ENCODE assay signal across 24 mouse cellular contexts in the genomic region with DNA sequence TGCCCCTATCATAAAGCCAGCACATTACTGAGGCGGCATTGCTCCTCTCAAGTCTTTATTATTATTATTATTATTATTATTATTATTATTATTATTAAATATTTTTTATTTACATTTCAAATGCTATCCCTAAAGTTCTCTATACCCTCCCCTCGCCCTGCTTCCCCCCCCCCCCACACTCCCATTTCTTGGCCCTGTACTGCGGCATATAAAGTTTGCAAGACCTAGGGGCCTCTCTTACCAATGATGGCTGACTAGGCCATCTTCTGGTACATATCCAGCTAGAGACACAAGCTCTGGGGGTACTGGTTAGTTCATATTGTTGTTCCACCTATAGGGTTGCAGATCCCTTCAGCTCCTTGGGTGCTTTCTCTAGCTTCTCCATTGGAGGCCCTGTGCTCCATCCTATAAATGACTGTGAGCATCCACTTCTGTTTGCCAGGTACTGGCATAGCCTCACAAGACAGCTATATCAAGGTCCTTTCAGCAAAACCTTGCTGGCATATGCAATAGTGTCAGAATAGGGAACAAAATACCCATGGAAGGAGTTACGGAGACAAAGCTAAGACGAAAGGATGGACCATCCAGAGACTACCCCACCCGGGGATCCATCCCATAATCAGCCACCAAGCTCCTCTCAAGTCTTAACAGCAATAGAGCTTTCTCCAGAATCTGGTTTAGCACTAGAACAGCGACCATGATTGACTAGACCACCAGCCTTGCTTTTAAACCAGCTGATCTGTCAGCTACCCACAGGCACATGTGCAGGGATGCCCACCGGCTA. TPM values are rescaled to one million over a fixed set of nuclear protein-coding genes. Genes with fewer than 3 reads are reported as not detected.
DNase-seq lines count a peak whose midpoint lies in the region; ATAC-seq and TF ChIP-seq lines count a peak whose summit lies in the region.
"Not testable (repeated sequence)": the region's sequence is repeated elsewhere in the genome, so short reads cannot be mapped to it uniquely, and the experiment has no call there.
"Had no signal": no experiment of that assay in that cellular context is flagged by ENCODE, and none has a peak within 500 bp of the region (broad histone marks: within the 10 kb centered on the region; RNA-seq: fewer than 3 reads in every experiment).

No protein-coding gene starts in this region.

- not testable (repeated sequence) for H3K4me2 ChIP-seq in embryonic facial prominence, embryonic 15.5 days (replicated peaks); heart, embryonic 11.5 days; hindbrain, embryonic 13.5 days; kidney, postnatal 0 days (ENCODE audit: low read length); liver, postnatal 0 days (ENCODE audit: low read depth, low read length); midbrain, postnatal 0 days (ENCODE audit: low read depth, low read length, poor library complexity, severe bottlenecking); stomach, embryonic 16.5 days (ENCODE audit: low read depth, low read length)

- DNase-seq in kidney, postnatal 0 days (ENCODE audit: low spot score); liver, postnatal 0 days; midbrain, postnatal 0 days (ENCODE audit: low spot score): not testable (repeated sequence)

- not testable (repeated sequence) for H3K9me3 ChIP-seq in embryonic facial prominence, embryonic 15.5 days (replicated peaks); heart, embryonic 11.5 days (replicated peaks; ENCODE audit: control insufficient read depth, low read length); kidney, postnatal 0 days (replicated peaks; ENCODE audit: low read length); liver, postnatal 0 days (ENCODE audit: low read length); stomach, embryonic 16.5 days (replicated peaks; ENCODE audit: control insufficient read depth, low read length)
- H3K9me3 ChIP-seq in hindbrain, embryonic 13.5 days = peaks cover 22% of the 10 kb centered on the region
- peaks cover 10% of the 10 kb centered on the region for H3K9me3 ChIP-seq in midbrain, postnatal 0 days (ENCODE audit: low read length)

- ATAC-seq in embryonic facial prominence, embryonic 15.5 days (ENCODE audit: insufficient number of reproducible peaks, low FRiP score, low TSS enrichment, low read depth) = peak; percentile 77; the same call in 1 of the 2 replicates
- ATAC-seq in heart, embryonic 11.5 days (replicated peaks; ENCODE audit: insufficient number of reproducible peaks, low FRiP score, low TSS enrichment) = peak; percentile 80
- peak; percentile 43; the same call in 1 of the 2 replicates for ATAC-seq in hindbrain, embryonic 13.5 days (ENCODE audit: low FRiP score)
- peak; percentile 72; the same call in 1 of the 2 replicates for ATAC-seq in kidney, postnatal 0 days (replicated peaks; ENCODE audit: low FRiP score, low read depth)
- ATAC-seq in liver, postnatal 0 days = 0 out of 2 replicates have a peak, but pooled peaks have one; percentile 29
- ATAC-seq in midbrain, postnatal 0 days (ENCODE audit: low FRiP score) = peak; percentile 69
- ATAC-seq in stomach, embryonic 16.5 days (ENCODE audit: insufficient read depth, low FRiP score) = 0 out of 2 replicates have a peak, but pooled peaks have one; percentile 29

- not testable (repeated sequence) for H3K27ac ChIP-seq in embryonic facial prominence, embryonic 15.5 days (replicated peaks); heart, embryonic 11.5 days (ENCODE audit: low read depth, low read length); hindbrain, embryonic 13.5 days; kidney, postnatal 0 days; liver, postnatal 0 days (ENCODE audit: low read depth); midbrain, postnatal 0 days (ENCODE audit: low read depth, low read length); stomach, embryonic 16.5 days (ENCODE audit: low read length)

- H3K4me1 ChIP-seq in embryonic facial prominence, embryonic 15.5 days; heart, embryonic 11.5 days (ENCODE audit: control insufficient read depth, insufficient read depth, low read length); hindbrain, embryonic 13.5 days (replicated peaks); kidney, postnatal 0 days (replicated peaks; ENCODE audit: insufficient read depth, low read length); liver, postnatal 0 days (ENCODE audit: insufficient read depth); midbrain, postnatal 0 days (ENCODE audit: insufficient read depth, low read length); stomach, embryonic 16.5 days (ENCODE audit: control insufficient read depth, insufficient read depth, low read length): not testable (repeated sequence)

- H3K4me3 ChIP-seq in embryonic facial prominence, embryonic 15.5 days (replicated peaks); heart, embryonic 11.5 days (ENCODE audit: low read depth, low read length); hindbrain, embryonic 13.5 days; kidney, postnatal 0 days (replicated peaks; ENCODE audit: low read depth, low read length); liver, postnatal 0 days (ENCODE audit: low read depth, low read length); midbrain, postnatal 0 days (ENCODE audit: low read depth, low read length); stomach, embryonic 16.5 days (replicated peaks; ENCODE audit: low read length): not testable (repeated sequence)

- not testable (repeated sequence) for H3K36me3 ChIP-seq in embryonic facial prominence, embryonic 15.5 days; heart, embryonic 11.5 days (ENCODE audit: control insufficient read depth, insufficient read depth, low read length); hindbrain, embryonic 13.5 days; kidney, postnatal 0 days (ENCODE audit: insufficient read depth, low read length); liver, postnatal 0 days (replicated peaks; ENCODE audit: insufficient read depth, low read length); midbrain, postnatal 0 days (ENCODE audit: insufficient read depth, low read length); stomach, embryonic 16.5 days (ENCODE audit: control insufficient read depth, insufficient read depth, low read length)

- not testable (repeated sequence) for TF ChIP-seq CTCF in kidney, postnatal 0 days (IDR thresholded peaks at IDR 0.05; ENCODE audit: low read depth); liver, postnatal 0 days (IDR thresholded peaks at IDR 0.05; ENCODE audit: low read depth); midbrain, postnatal 0 days (IDR thresholded peaks at IDR 0.05)

- not testable (repeated sequence) for H3K27me3 ChIP-seq in embryonic facial prominence, embryonic 15.5 days; heart, embryonic 11.5 days (ENCODE audit: control insufficient read depth, insufficient read depth, low read length); hindbrain, embryonic 13.5 days; kidney, postnatal 0 days (ENCODE audit: insufficient read depth, low read length); liver, postnatal 0 days (ENCODE audit: insufficient read depth, low read length); midbrain, postnatal 0 days (ENCODE audit: insufficient read depth, low read length); stomach, embryonic 16.5 days (ENCODE audit: control insufficient read depth, insufficient read depth, low read length)

- H3K9ac ChIP-seq in embryonic facial prominence, embryonic 15.5 days; heart, embryonic 11.5 days (ENCODE audit: low read depth, low read length); hindbrain, embryonic 13.5 days; kidney, postnatal 0 days (ENCODE audit: low read depth, low read length); liver, postnatal 0 days (replicated peaks); midbrain, postnatal 0 days (replicated peaks; ENCODE audit: low read length, poor library complexity, severe bottlenecking); stomach, embryonic 16.5 days (ENCODE audit: low read length): not testable (repeated sequence)

- not testable (repeated sequence) for TF ChIP-seq EP300 in liver, postnatal 0 days (IDR thresholded peaks at IDR 0.05; ENCODE audit: low read depth)

- 76% methylated on average over 8 of the region's 8 CpGs for WGBS in embryonic facial prominence, embryonic 15.5 days
- WGBS in heart, embryonic 11.5 days (ENCODE audit: insufficient replicate concordance) = 81% methylated on average over 7 of the region's 8 CpGs
- 78% methylated on average over 8 of the region's 8 CpGs for WGBS in hindbrain, embryonic 13.5 days
- WGBS in kidney, postnatal 0 days = 78% methylated on average over 7 of the region's 8 CpGs
- WGBS in liver, postnatal 0 days (ENCODE audit: insufficient replicate concordance) = 72% methylated on average over 7 of the region's 8 CpGs
- 76% methylated on average over 7 of the region's 8 CpGs for WGBS in midbrain, postnatal 0 days
- 76% methylated on average over 7 of the region's 8 CpGs for WGBS in stomach, embryonic 16.5 days

RNA-seq across cellular contexts. Expression of a gene that starts 11.8 kb away (rescaled TPM):
- polyA plus RNA-seq in embryonic facial prominence, embryonic 15.5 days (2015; fragmentation: Nextera tagmentation; extraction: Ambion mirVana) = 0.14 TPM in 1 of 2 replicates, not detected in the other
- not detected in 2 replicates for polyA plus RNA-seq in heart, embryonic 11.5 days (2014; fragmentation: Nextera tagmentation; extraction: Ambion mirVana)
- not detected in 2 replicates for polyA plus RNA-seq in hindbrain, embryonic 13.5 days (2015; fragmentation: Nextera tagmentation; extraction: Ambion mirVana)
- not detected in 2 replicates for polyA plus RNA-seq in kidney, postnatal 0 days (2015; fragmentation: Nextera tagmentation; extraction: Ambion mirVana)
- polyA plus RNA-seq in liver, postnatal 0 days (2015; fragmentation: Nextera tagmentation; extraction: Ambion mirVana) = not detected in 2 replicates
- total RNA-seq in midbrain, postnatal 0 days (2014; rRNA removed) = not detected in 2 replicates
- polyA plus RNA-seq in midbrain, postnatal 0 days (2015; fragmentation: Nextera tagmentation; extraction: Ambion mirVana) = not detected in 2 replicates
- polyA plus RNA-seq in stomach, embryonic 16.5 days (2015; fragmentation: Nextera tagmentation; extraction: Ambion mirVana) = not detected in 2 replicates
- total RNA-seq: adrenal gland, adult 18-20 months; adrenal gland, postnatal 25 days; gastrocnemius, adult 2 months; gastrocnemius, postnatal 36 days; heart, adult 2 months; heart, postnatal 4 days; hindbrain, postnatal 0 days; left cerebral cortex, postnatal 10 days had no signal
- polyA plus RNA-seq: forebrain, embryonic 16.5 days; heart, adult 2 months; heart, postnatal 0 days; hindbrain, postnatal 0 days; intestine, embryonic 16.5 days; limb, embryonic 10.5 days; liver, embryonic 12.5 days; lung, postnatal 0 days; midbrain, embryonic 16.5 days; myocyte; neural tube, embryonic 12.5 days had no signal

RNA-seq across cellular contexts. Expression of a gene that starts 42.2 kb away (rescaled TPM):
- polyA plus RNA-seq in embryonic facial prominence, embryonic 15.5 days (2015; fragmentation: Nextera tagmentation; extraction: Ambion mirVana) = not detected in 2 replicates
- polyA plus RNA-seq in heart, embryonic 11.5 days (2014; fragmentation: Nextera tagmentation; extraction: Ambion mirVana) = not detected in 2 replicates
- polyA plus RNA-seq in hindbrain, embryonic 13.5 days (2015; fragmentation: Nextera tagmentation; extraction: Ambion mirVana) = not detected in 2 replicates
- polyA plus RNA-seq in kidney, postnatal 0 days (2015; fragmentation: Nextera tagmentation; extraction: Ambion mirVana) = not detected in 2 replicates
- not detected in 2 replicates for polyA plus RNA-seq in liver, postnatal 0 days (2015; fragmentation: Nextera tagmentation; extraction: Ambion mirVana)
- total RNA-seq in midbrain, postnatal 0 days (2014; rRNA removed) = not detected in 2 replicates
- not detected in 2 replicates for polyA plus RNA-seq in midbrain, postnatal 0 days (2015; fragmentation: Nextera tagmentation; extraction: Ambion mirVana)
- polyA plus RNA-seq in stomach, embryonic 16.5 days (2015; fragmentation: Nextera tagmentation; extraction: Ambion mirVana) = not detected in 2 replicates
- total RNA-seq: adrenal gland, adult 18-20 months; adrenal gland, postnatal 25 days; gastrocnemius, adult 2 months; gastrocnemius, postnatal 36 days; heart, adult 2 months; heart, postnatal 4 days; hindbrain, postnatal 0 days; left cerebral cortex, postnatal 10 days had no signal
- polyA plus RNA-seq: forebrain, embryonic 16.5 days; heart, adult 2 months; heart, postnatal 0 days; hindbrain, postnatal 0 days; intestine, embryonic 16.5 days; limb, embryonic 10.5 days; liver, embryonic 12.5 days; lung, postnatal 0 days; midbrain, embryonic 16.5 days; myocyte; neural tube, embryonic 12.5 days had no signal

RNA-seq across cellular contexts. Expression of a gene that starts 52.3 kb away (rescaled TPM):
- not detected in 2 replicates for polyA plus RNA-seq in embryonic facial prominence, embryonic 15.5 days (2015; fragmentation: Nextera tagmentation; extraction: Ambion mirVana)
- not detected in 2 replicates for polyA plus RNA-seq in heart, embryonic 11.5 days (2014; fragmentation: Nextera tagmentation; extraction: Ambion mirVana)
- polyA plus RNA-seq in hindbrain, embryonic 13.5 days (2015; fragmentation: Nextera tagmentation; extraction: Ambion mirVana) = not detected in 2 replicates
- not detected in 2 replicates for polyA plus RNA-seq in kidney, postnatal 0 days (2015; fragmentation: Nextera tagmentation; extraction: Ambion mirVana)
- polyA plus RNA-seq in liver, postnatal 0 days (2015; fragmentation: Nextera tagmentation; extraction: Ambion mirVana) = not detected in 2 replicates
- total RNA-seq in midbrain, postnatal 0 days (2014; rRNA removed) = not detected in 2 replicates
- polyA plus RNA-seq in midbrain, postnatal 0 days (2015; fragmentation: Nextera tagmentation; extraction: Ambion mirVana) = not detected in 2 replicates
- not detected in 2 replicates for polyA plus RNA-seq in stomach, embryonic 16.5 days (2015; fragmentation: Nextera tagmentation; extraction: Ambion mirVana)
- total RNA-seq: adrenal gland, adult 18-20 months; adrenal gland, postnatal 25 days; gastrocnemius, adult 2 months; gastrocnemius, postnatal 36 days; heart, adult 2 months; heart, postnatal 4 days; hindbrain, postnatal 0 days; left cerebral cortex, postnatal 10 days had no signal
- polyA plus RNA-seq: forebrain, embryonic 16.5 days; heart, adult 2 months; heart, postnatal 0 days; hindbrain, postnatal 0 days; intestine, embryonic 16.5 days; limb, embryonic 10.5 days; liver, embryonic 12.5 days; lung, postnatal 0 days; midbrain, embryonic 16.5 days; myocyte; neural tube, embryonic 12.5 days had no signal

Comparison
In these comparisons a context has a peak if more than half of its experiments do, and no peak if none do; other contexts are left out.
1. ATAC-seq: peak in every context shown above with its lines; median percentile 80 in heart, embryonic 11.5 days; 77 in embryonic facial prominence, embryonic 15.5 days; 72 in kidney, postnatal 0 days; 69 in midbrain, postnatal 0 days; 43 in hindbrain, embryonic 13.5 days; 29 in liver, postnatal 0 days; 29 in stomach, embryonic 16.5 days.